Mouse (Mus musculus): ENCODE data around the gene Sult2b1.
A peak's percentile ranks its signal among the peaks of the same experiment; 100 is the strongest.

Gene Sult2b1

GRCm38 (mm10) chr7:45723781-45724180, 60.7 kb downstream of the Sult2b1 start:
- DNase-seq = no peak

- no peak for DNase-seq
Measured at GRCm38 (mm10) chr7:45723301-45723700, 61.2 kb downstream of the Sult2b1 start.

- no peak for DNase-seq
Measured at GRCm38 (mm10) chr7:45722348-45722713, 62.1 kb downstream of the Sult2b1 start.

- no peak for DNase-seq
Measured at GRCm38 (mm10) chr7:45721642-45722347, 62.7 kb downstream of the Sult2b1 start.

- DNase-seq = no peak
Measured at GRCm38 (mm10) chr7:45721234-45721571, 63.3 kb downstream of the Sult2b1 start.

- no peak for DNase-seq
Measured at GRCm38 (mm10) chr7:45720413-45721233, 63.8 kb downstream of the Sult2b1 start, which contains the start of gene Fam83e. Gene Fam83e (plus strand): TSS chr7:45721212.

- DNase-seq = no peak
Measured at GRCm38 (mm10) chr7:45719738-45720412, 64.6 kb downstream of the Sult2b1 start.

GRCm38 (mm10) chr7:45719180-45719579, 65.3 kb downstream of the Sult2b1 start:
- DNase-seq = no peak

GRCm38 (mm10) chr7:45718331-45718730, 66.1 kb downstream of the Sult2b1 start:
- no peak for DNase-seq

GRCm38 (mm10) chr7:45717918-45718297, 66.6 kb downstream of the Sult2b1 start, which contains the start of gene Sphk2:
Gene Sphk2 (minus strand): TSS chr7:45718002.
- peak; percentile 99 for DNase-seq

- peak; percentile 33 for DNase-seq
Measured at GRCm38 (mm10) chr7:45716952-45717917, 67.2 kb downstream of the Sult2b1 start.

GRCm38 (mm10) chr7:45716460-45716857, 68.0 kb downstream of the Sult2b1 start:
- DNase-seq = peak; percentile 26

GRCm38 (mm10) chr7:45715741-45716459, 68.6 kb downstream of the Sult2b1 start:
- peak; percentile 42 for DNase-seq

- DNase-seq = peak; percentile 99
Measured at GRCm38 (mm10) chr7:45715090-45715708, 69.3 kb downstream of the Sult2b1 start, which contains the start of gene Rpl18. Gene Rpl18 (plus strand): TSS chr7:45715457.

GRCm38 (mm10) chr7:45714630-45715089, 69.8 kb downstream of the Sult2b1 start:
- DNase-seq = peak; percentile 79

- peak; percentile 55 for DNase-seq
Measured at GRCm38 (mm10) chr7:45713881-45714520, 70.5 kb downstream of the Sult2b1 start.

GRCm38 (mm10) chr7:45713396-45713795, 71.1 kb downstream of the Sult2b1 start:
- DNase-seq = peak; percentile 54

GRCm38 (mm10) chr7:45712022-45712757, 72.3 kb downstream of the Sult2b1 start:
- peak; percentile 97 for DNase-seq

GRCm38 (mm10) chr7:45711316-45712021, 73.0 kb downstream of the Sult2b1 start:
- DNase-seq = peak; percentile 66

All from kidney, adult 9 months (tissue).